Mouse (Mus musculus): Measurements from ENCODE around the gene Hdac4. TPM values are rescaled to one million over a fixed set of nuclear protein-coding genes. Genes with fewer than 3 reads are reported as not detected.

The Hdac4 gene
- total RNA-seq, 2 experiments from 2014 or later, result 108 to 111 TPM

- DNase-seq (ENCODE audit: low spot score in 2 of 2), result no peak
These were observed 132.2 kb downstream of the Hdac4 start for GRCm38 (mm10) chr1:92063271-92063670.

- DNase-seq (ENCODE audit: low spot score in 2 of 2), result no peak
These were observed 134.1 kb downstream of the Hdac4 start for GRCm38 (mm10) chr1:92061198-92062073.

- DNase-seq (ENCODE audit: low spot score in 2 of 2), result no peak
These were observed 134.9 kb downstream of the Hdac4 start for GRCm38 (mm10) chr1:92060532-92061064.

- DNase-seq (ENCODE audit: low spot score in 2 of 2), result no peak
These were observed 135.9 kb downstream of the Hdac4 start for GRCm38 (mm10) chr1:92059571-92059970.

- no peak for DNase-seq (ENCODE audit: low spot score in 2 of 2)
These were observed 136.6 kb downstream of the Hdac4 start for GRCm38 (mm10) chr1:92058731-92059425.

DNA sequence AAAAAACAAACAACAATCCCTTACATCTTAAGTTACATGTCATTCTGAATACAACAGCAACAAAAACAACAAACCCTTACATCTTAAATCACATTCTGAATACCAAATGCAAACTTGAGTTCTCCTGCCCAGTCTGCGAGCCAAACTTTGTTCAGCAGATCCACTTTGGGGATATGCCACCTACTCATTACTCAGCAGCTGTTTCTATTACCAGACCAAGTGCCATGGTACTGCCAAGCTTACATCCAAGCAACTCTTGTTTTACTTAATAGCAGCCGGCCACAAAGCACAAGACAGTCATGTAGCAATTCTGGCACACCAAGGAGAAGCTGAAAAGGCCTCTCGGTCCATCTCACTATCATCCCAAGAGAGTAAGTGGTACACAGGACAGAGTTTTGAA is 138.4 kb downstream of the Hdac4 start:
- DNase-seq (ENCODE audit: low spot score in 2 of 2), result peak in 1 of 2 experiments; percentile 37

GRCm38 (mm10) chr1:92055149-92055548 is 140.3 kb downstream of the Hdac4 start:
- no peak for DNase-seq (ENCODE audit: low spot score in 2 of 2)

GRCm38 (mm10) chr1:92052190-92052589 is 143.3 kb downstream of the Hdac4 start:
- no peak for DNase-seq (ENCODE audit: low spot score in 2 of 2)

- DNase-seq (ENCODE audit: low spot score in 2 of 2), result no peak
These were observed 143.9 kb downstream of the Hdac4 start for GRCm38 (mm10) chr1:92051489-92052062.

GRCm38 (mm10) chr1:92050992-92051391 is 144.5 kb downstream of the Hdac4 start:
- DNase-seq (ENCODE audit: low spot score in 2 of 2), result no peak

- no peak for DNase-seq (ENCODE audit: low spot score in 2 of 2)
These were observed 144.9 kb downstream of the Hdac4 start for GRCm38 (mm10) chr1:92050566-92050965.

GRCm38 (mm10) chr1:92048415-92049354 is 146.8 kb downstream of the Hdac4 start:
- DNase-seq (ENCODE audit: low spot score in 2 of 2), result no peak

DNA sequence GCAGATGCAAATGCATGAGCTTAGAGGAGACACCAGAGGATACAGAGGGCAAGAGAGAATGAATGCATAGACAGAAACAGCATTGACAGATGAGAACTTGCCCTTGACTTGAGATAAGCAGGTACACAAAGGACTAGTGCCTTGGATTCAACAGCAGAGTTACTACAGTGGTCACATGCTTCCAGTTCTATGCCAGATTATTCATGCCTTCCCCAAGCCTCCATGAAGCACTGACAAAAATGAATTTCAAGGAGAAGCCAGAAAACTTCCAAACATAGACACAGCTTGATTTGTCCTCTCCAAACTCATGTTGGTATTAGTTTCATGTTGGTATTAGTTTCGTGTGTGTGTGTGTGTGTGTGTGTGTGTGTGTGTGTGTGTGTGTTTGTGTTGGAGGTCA is 149.8 kb downstream of the Hdac4 start:
- no peak for DNase-seq (ENCODE audit: low spot score in 2 of 2)

DNA sequence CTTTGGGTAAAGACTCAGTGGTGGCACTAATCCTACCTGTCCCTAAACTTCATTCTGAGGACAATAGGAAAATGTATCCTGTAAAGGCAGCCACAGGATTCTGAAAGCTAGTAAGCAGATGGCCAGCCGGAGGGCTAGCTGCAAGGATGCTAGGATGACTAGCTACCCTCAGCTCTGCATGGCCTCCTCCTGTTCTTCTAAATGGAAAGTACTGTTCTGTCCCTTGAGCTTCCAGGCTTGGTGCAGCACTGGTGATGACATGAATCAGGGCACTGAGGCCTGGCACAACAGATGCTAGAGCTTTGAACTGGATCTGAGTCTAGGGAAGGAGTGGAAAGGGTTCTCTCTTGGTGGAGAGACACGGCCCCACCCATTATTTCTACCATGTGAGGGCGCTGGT is 150.6 kb downstream of the Hdac4 start:
- no peak for DNase-seq (ENCODE audit: low spot score in 2 of 2)

DNA sequence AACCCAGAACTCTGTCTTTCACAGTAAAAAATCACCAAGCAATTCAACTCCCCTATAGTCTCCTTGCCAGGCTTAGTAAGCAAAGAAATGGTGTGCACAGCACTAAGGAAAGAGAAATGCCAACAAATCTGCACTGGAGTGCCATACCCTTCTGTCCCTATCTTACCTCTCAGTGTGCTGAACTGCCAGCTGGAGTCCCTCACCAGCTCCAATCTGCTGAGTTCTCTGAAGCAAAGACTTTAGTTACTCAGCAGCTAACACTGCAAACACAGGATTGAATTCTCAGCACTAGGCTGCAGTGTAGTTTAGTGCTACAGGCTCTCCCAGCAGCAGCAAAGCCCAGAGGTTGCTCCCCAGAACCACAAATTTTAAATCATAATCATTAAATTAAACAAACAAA is 151.5 kb downstream of the Hdac4 start:
- DNase-seq (ENCODE audit: low spot score in 2 of 2), result no peak

- no peak for DNase-seq (ENCODE audit: low spot score in 2 of 2)
These were observed 153.4 kb downstream of the Hdac4 start for GRCm38 (mm10) chr1:92042126-92042525.

GRCm38 (mm10) chr1:92041290-92041689 is 154.2 kb downstream of the Hdac4 start:
- DNase-seq (ENCODE audit: low spot score in 2 of 2), result no peak

- no peak for DNase-seq (ENCODE audit: low spot score in 2 of 2)
These were observed 156.8 kb downstream of the Hdac4 start for GRCm38 (mm10) chr1:92038714-92039113.

DNA sequence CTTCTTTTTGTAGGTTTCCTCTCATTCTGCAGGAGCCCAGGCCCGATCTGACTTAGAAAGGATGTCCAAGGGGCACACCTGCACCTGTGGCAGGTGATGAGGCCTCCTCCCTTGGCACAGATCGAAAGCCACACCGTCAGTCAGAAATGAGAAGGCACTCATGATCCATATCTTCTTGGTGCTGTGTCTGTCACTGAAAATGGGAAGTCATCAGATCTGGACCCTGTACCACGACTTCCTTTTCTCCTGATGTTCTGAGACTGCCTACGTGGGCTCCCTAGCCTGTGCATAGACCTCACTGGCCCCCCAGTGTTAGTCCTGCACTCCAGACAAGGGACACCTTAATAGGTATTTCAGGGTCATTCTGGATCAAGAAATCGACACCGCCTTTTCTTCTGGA is 158.5 kb downstream of the Hdac4 start:
- no peak for DNase-seq (ENCODE audit: low spot score in 2 of 2)

DNA sequence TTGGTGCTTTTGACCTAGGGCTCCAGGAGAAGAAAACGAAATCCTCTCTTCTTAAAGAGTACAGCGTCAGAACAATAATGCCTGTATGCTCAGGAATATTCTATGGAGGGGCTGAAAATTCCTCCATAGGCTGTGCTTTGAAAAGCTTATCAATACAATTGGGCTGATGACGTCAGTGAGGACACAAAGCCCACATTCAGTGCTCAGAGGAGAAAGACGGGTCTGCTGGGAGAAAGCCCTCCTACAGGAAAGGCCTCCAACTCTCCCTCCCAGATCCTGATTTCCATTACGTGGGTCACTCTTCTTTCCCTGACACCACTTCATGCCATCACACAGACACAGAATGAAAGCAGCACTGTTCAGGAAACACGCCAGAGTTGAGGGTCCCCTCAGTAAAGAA is 159.7 kb downstream of the Hdac4 start:
- DNase-seq (ENCODE audit: low spot score in 2 of 2), result no peak

GRCm38 (mm10) chr1:92034247-92034646 is 161.3 kb downstream of the Hdac4 start:
- DNase-seq (ENCODE audit: low spot score in 2 of 2), result no peak
